Mouse (Mus musculus) CH12.LX (cell line): ENCODE data around the gene Gm20388. TPM values are rescaled to one million over a fixed set of nuclear protein-coding genes. Genes with fewer than 3 reads are reported as not detected.

Experiments used
- DNase-seq: peaks from one replicate; pipeline ENCODE4 v3.0.0-alpha.2; 2013; ENCODE audit errors: extremely low read depth
- H3K27ac ChIP-seq: 2 replicates; pipeline ENCODE4 v1.5.1; 2012; ENCODE audit warnings: low read depth, mild to moderate bottlenecking, control low read depth, moderate library complexity; ENCODE audit not compliant: insufficient read depth
- H3K27me3 ChIP-seq: replicated peaks from 2 replicates; pipeline ENCODE3; 2012; ENCODE audit warnings: inconsistent platforms
- H3K36me3 ChIP-seq, 2 experiments: replicated peaks in 1 of 2; 2 replicates each; pipeline versions ENCODE3 to v1.6.1; 2012; ENCODE audit warnings: inconsistent platforms in 1 of 2, low read length in 1 of 2, mild to moderate bottlenecking in 1 of 2, mixed read lengths in 1 of 2, moderate library complexity in 1 of 2; ENCODE audit not compliant: control insufficient read depth in 1 of 2, insufficient read depth in 1 of 2
- H3K4me1 ChIP-seq, 2 experiments: 2 replicates each; pipeline ENCODE4 v1.6.1; 2012; ENCODE audit warnings: inconsistent platforms in 1 of 2, moderate library complexity in 1 of 2; ENCODE audit not compliant: insufficient read depth in 2 of 2, control insufficient read depth in 1 of 2
- H3K4me2 ChIP-seq: 2 replicates; pipeline ENCODE4 v1.6.1; 2012; ENCODE audit warnings: low read depth, mild to moderate bottlenecking, control low read depth; ENCODE audit not compliant: poor library complexity, insufficient read depth, severe bottlenecking
- H3K4me3 ChIP-seq, 3 experiments: fragments of 150-350 bp in 1 of 3; sonication (generic) in 1 of 3; replicated peaks in 1 of 3; 2 replicates each; pipeline versions ENCODE3 to v1.5.1; 2011 to 2012; ENCODE audit warnings: low read depth in 2 of 3, low read length in 2 of 3, mild to moderate bottlenecking in 2 of 3, moderate library complexity in 2 of 3, control low read depth in 1 of 3, improper control_type of control experiment in 1 of 3, inconsistent platforms in 1 of 3, mixed read lengths in 1 of 3; ENCODE audit not compliant: poor library complexity in 1 of 3
- H3K79me2 ChIP-seq: replicated peaks from 2 replicates; pipeline ENCODE4 v1.6.1; 2012; ENCODE audit warnings: mild to moderate bottlenecking, moderate library complexity; ENCODE audit not compliant: control insufficient read depth, poor library complexity, insufficient read depth, severe bottlenecking; ENCODE audit errors: extremely low read depth
- H3K9ac ChIP-seq: 2 replicates; pipeline ENCODE4 v1.6.1; 2012; ENCODE audit warnings: low read depth, mild to moderate bottlenecking, control low read depth, moderate library complexity; ENCODE audit not compliant: insufficient read depth
- H3K9me3 ChIP-seq: replicated peaks from 2 replicates; pipeline ENCODE3; 2012; ENCODE audit warnings: low read length, inconsistent platforms, mixed read lengths
- CHD1 ChIP-seq: IDR thresholded peaks from 2 replicates; pipeline ENCODE4 v1.6.1; 2012; ENCODE audit warnings: low read depth, low read length, improper control_type of control experiment, inconsistent platforms
- CHD2 ChIP-seq: IDR thresholded peaks from 2 replicates; pipeline ENCODE4 v1.6.1; 2011; ENCODE audit warnings: low read length, improper control_type of control experiment
- CTCF ChIP-seq, 2 experiments: IDR thresholded peaks in 1 of 2; conservative IDR thresholded peaks in 1 of 2; 2 replicates each; pipeline ENCODE4 v1.5.1; 2011 to 2012; ENCODE audit warnings: low read depth in 2 of 2, low read length in 2 of 2, improper control_type of control experiment in 1 of 2, inconsistent platforms in 1 of 2, mild to moderate bottlenecking in 1 of 2, moderate library complexity in 1 of 2
- E2F4 ChIP-seq: IDR thresholded peaks from 2 replicates; pipeline ENCODE4 v1.6.1; 2011; ENCODE audit warnings: low read depth, low read length, improper control_type of control experiment; ENCODE audit not compliant: insufficient replicate concordance
- ELF1 ChIP-seq: IDR thresholded peaks from 2 replicates; pipeline ENCODE4 v1.6.1; 2014; ENCODE audit warnings: low read depth, mild to moderate bottlenecking, inconsistent platforms, low read length, improper control_type of control experiment
- EP300 ChIP-seq: IDR thresholded peaks from 2 replicates; pipeline ENCODE4 v1.6.1; 2011; ENCODE audit warnings: low read length, improper control_type of control experiment
- ETS1 ChIP-seq: conservative IDR thresholded peaks from 2 replicates; pipeline ENCODE4 v1.6.1; 2012; ENCODE audit warnings: low read depth, mild to moderate bottlenecking, inconsistent platforms, low read length, improper control_type of control experiment, moderate library complexity
- IRF4 ChIP-seq: IDR thresholded peaks from 2 replicates; pipeline ENCODE4 v1.6.1; 2014; ENCODE audit warnings: low read depth, mild to moderate bottlenecking, inconsistent platforms, low read length, improper control_type of control experiment
- KAT2A ChIP-seq: IDR thresholded peaks from 2 replicates; pipeline ENCODE4 v1.6.1; 2012; ENCODE audit warnings: low read length, improper control_type of control experiment, inconsistent platforms; ENCODE audit not compliant: insufficient replicate concordance
- MAFK ChIP-seq: IDR thresholded peaks from 2 replicates; pipeline ENCODE4 v1.6.1; 2011; ENCODE audit warnings: low read length, improper control_type of control experiment; ENCODE audit not compliant: insufficient replicate concordance
- MAX ChIP-seq: IDR thresholded peaks from 2 replicates; pipeline ENCODE4 v1.6.1; 2011; ENCODE audit warnings: low read length, improper control_type of control experiment
- MEF2A ChIP-seq: IDR thresholded peaks from 2 replicates; pipeline ENCODE4 v1.6.1; 2014; ENCODE audit warnings: low read depth, mild to moderate bottlenecking, inconsistent platforms, low read length, improper control_type of control experiment, borderline replicate concordance
- MXI1 ChIP-seq: IDR thresholded peaks from 2 replicates; pipeline ENCODE4 v1.6.1; 2011; ENCODE audit warnings: mild to moderate bottlenecking, low read depth, low read length, improper control_type of control experiment
- MYC ChIP-seq: IDR thresholded peaks from 2 replicates; pipeline ENCODE4 v1.6.1; 2011; ENCODE audit warnings: low read depth, mild to moderate bottlenecking, improper control_type of control experiment, low read length
- NRF1 ChIP-seq: IDR thresholded peaks from 2 replicates; pipeline ENCODE4 v1.6.1; 2014; ENCODE audit warnings: low read depth, mild to moderate bottlenecking, inconsistent platforms, low read length, improper control_type of control experiment, moderate library complexity
- PAX5 ChIP-seq: IDR thresholded peaks from 2 replicates; pipeline ENCODE4 v1.6.1; 2012; ENCODE audit warnings: low read length, inconsistent platforms, mixed read lengths
- POLR2A ChIP-seq: IDR thresholded peaks from 2 replicates; pipeline ENCODE4 v1.6.1; 2011; ENCODE audit warnings: low read depth, mild to moderate bottlenecking, improper control_type of control experiment, low read length
- POLR2AphosphoS2 ChIP-seq: IDR thresholded peaks from 2 replicates; pipeline ENCODE4 v1.6.1; 2011; ENCODE audit warnings: low read depth, low read length, improper control_type of control experiment
- RAD21 ChIP-seq: IDR thresholded peaks from 2 replicates; pipeline ENCODE4 v1.6.1; 2011; ENCODE audit warnings: low read depth, mild to moderate bottlenecking, low read length, improper control_type of control experiment, moderate library complexity
- RCOR1 ChIP-seq: conservative IDR thresholded peaks from 2 replicates; pipeline ENCODE4 v1.6.1; 2012; ENCODE audit warnings: low read depth, mild to moderate bottlenecking, inconsistent platforms, low read length, improper control_type of control experiment
- SIN3A ChIP-seq: IDR thresholded peaks from 2 replicates; pipeline ENCODE4 v1.6.1; 2012; ENCODE audit warnings: low read length, improper control_type of control experiment, inconsistent platforms
- SMC3 ChIP-seq: IDR thresholded peaks from 2 replicates; pipeline ENCODE4 v1.6.1; 2011; ENCODE audit warnings: low read depth, low read length, improper control_type of control experiment
- TBP ChIP-seq: conservative IDR thresholded peaks from 2 replicates; pipeline ENCODE4 v1.6.1; 2011; ENCODE audit warnings: low read depth, low read length, improper control_type of control experiment
- TCF12 ChIP-seq: IDR thresholded peaks from 2 replicates; pipeline ENCODE4 v1.6.1; 2014; ENCODE audit warnings: low read depth, mild to moderate bottlenecking, inconsistent platforms, low read length, improper control_type of control experiment
- UBTF ChIP-seq: IDR thresholded peaks from 2 replicates; pipeline ENCODE4 v1.6.1; 2012; ENCODE audit warnings: low read depth, mild to moderate bottlenecking, inconsistent platforms, low read length, improper control_type of control experiment, moderate library complexity
- USF2 ChIP-seq: conservative IDR thresholded peaks from 2 replicates; pipeline ENCODE4 v1.6.1; 2011; ENCODE audit warnings: low read depth, low read length, improper control_type of control experiment
- ZKSCAN1 ChIP-seq: IDR thresholded peaks from 2 replicates; pipeline ENCODE4 v1.6.1; 2012; ENCODE audit warnings: low read depth, inconsistent platforms, low read length, improper control_type of control experiment, borderline replicate concordance
- ZNF384 ChIP-seq: IDR thresholded peaks from 2 replicates; pipeline ENCODE4 v1.6.1; 2012; ENCODE audit warnings: low read depth, low read length, improper control_type of control experiment, inconsistent platforms
- dilution Hi-C: fragments of 300-500 bp; cut with MboI; formaldehyde crosslinking; loops from 2 replicates; pipeline ENCODE4 v1.14.3; 2020; ENCODE audit warnings: low sequenced_read_pairs; ENCODE audit not compliant: extremely low pct_unique_long_range_greater_than_20kb, extremely low pct_ligation_motif_present
- in situ Hi-C: fragments of 300-500 bp; cut with MboI; formaldehyde crosslinking; loops from 3 replicates; pipeline ENCODE4 v1.14.3; 2019; ENCODE audit warnings: low sequenced_read_pairs, low pct_ligation_motif_present, low pct_unique_long_range_greater_than_20kb, mixed read lengths
- polyA plus RNA-seq: library from polyadenylated mRNA; unstranded; fragments of >175 nt; gene quantifications from 2 replicates; pipeline ENCODE4 v1.2.1, GENCODE M21; 2012; ENCODE audit warnings: low read depth; ENCODE audit not compliant: insufficient read length
- total RNA-seq, 2 experiments: library from RNA; depleted of rRNA; stranded (reverse); fragments of 300-350 nt in 1 of 2; fragments of >200 nt in 1 of 2; gene quantifications; 2 replicates each; pipeline ENCODE4 v1.2.3; 2012 to 2014

Gene Gm20388
- total and polyA plus RNA-seq, 3 experiments, result 14.8 to 26.3 (median 22.2) TPM

DNA sequence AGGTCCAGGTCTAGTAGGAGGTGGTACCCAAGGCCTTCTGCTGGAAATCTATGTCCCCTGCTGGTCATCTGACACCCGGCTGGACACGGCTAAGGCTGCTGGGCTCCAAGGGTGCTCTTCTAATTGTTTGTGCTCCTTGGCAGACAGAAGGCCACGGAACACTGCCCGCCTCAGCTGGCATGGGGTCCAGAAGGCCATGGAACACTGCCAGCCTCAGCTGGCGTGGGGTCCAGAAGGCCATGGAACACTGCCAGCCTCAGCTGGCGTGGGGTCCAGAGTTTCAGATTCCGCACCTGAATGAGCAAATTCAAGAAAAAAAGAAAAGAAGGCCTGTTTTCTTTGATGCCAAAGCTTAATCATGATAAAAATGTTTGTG lies 2070.9 kb downstream of the Gm20388 start:
- Histone ChIP-seq H3K79me2 (no peaks in the 10 kb centered on the region), H3K27ac (no peak overlapping the region), H3K4me1 (no peaks in the 10 kb centered on the region), H3K36me3 (peaks cover 62 to 92% of the 10 kb centered on the region in 2 experiments), H3K4me3 (no peak overlapping the region), H3K4me2 (no peak overlapping the region), H3K9ac (no peak overlapping the region), H3K9me3 (no peaks in the 10 kb centered on the region), H3K27me3 (no peaks in the 10 kb centered on the region)
- in situ Hi-C loops, result no loop called here
- DNase-seq, result no peak
- TF ChIP-seq E2F4 (no peak), ELF1 (no peak), RAD21 (no peak), TBP (no peak), IRF4 (no peak), MXI1 (no peak), CTCF (conservative IDR thresholded peaks at IDR 0.05 in 1 of 2, IDR thresholded peaks at IDR 0.05 in 1 of 2; ENCODE audit: low read depth in 2 of 2, low read length in 2 of 2) (no peak), UBTF (no peak), ZKSCAN1 (no peak), MAX (no peak), MYC (no peak), USF2 (no peak), POLR2AphosphoS2 (no peak), PAX5 (no peak), POLR2A (no peak), MAFK (no peak), ETS1 (no peak), SIN3A (no peak), ZNF384 (no peak), TCF12 (no peak)
- dilution Hi-C loops, result no loop called here

DNA sequence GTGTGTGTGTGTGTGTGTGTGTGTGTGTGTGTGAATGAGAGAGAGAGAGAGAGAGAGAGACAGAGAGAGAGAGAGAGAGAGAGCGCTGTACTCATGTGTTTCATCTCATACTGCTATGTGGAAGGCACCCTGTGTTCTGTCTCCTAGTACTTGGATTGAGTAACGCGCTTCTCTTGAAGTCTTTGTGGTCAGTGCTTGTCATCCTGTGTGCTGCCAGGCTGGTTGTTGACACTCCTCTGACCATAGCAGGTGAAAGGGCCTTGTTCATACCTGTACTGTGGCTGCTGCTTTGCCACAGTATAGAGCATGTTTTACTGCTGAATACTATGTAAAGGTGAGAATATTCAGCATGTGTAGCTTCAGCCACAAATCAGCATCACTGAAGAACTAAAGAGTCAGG lies 2075.0 kb downstream of the Gm20388 start:
- Histone ChIP-seq H3K79me2 (no peaks in the 10 kb centered on the region), H3K27me3 (no peaks in the 10 kb centered on the region), H3K9ac (no peak overlapping the region), H3K4me2 (no peak overlapping the region), H3K4me1 (no peaks in the 10 kb centered on the region), H3K36me3 (peaks cover 56 to 93% of the 10 kb centered on the region in 2 experiments), H3K9me3 (no peaks in the 10 kb centered on the region), H3K4me3 (no peak overlapping the region), H3K27ac (no peak overlapping the region)
- dilution Hi-C loops, result no loop called here
- TF ChIP-seq SMC3, result no peak
- TF ChIP-seq NRF1, result no peak
- TF ChIP-seq KAT2A, result no peak
- TF ChIP-seq MXI1, result no peak
- no peak for TF ChIP-seq CTCF (conservative IDR thresholded peaks at IDR 0.05 in 1 of 2, IDR thresholded peaks at IDR 0.05 in 1 of 2; ENCODE audit: low read depth in 2 of 2, low read length in 2 of 2)
- no peak for TF ChIP-seq EP300
- TF ChIP-seq TCF12, result no peak
- no peak for TF ChIP-seq RCOR1
- TF ChIP-seq CHD2, result no peak
- no peak for TF ChIP-seq PAX5
- TF ChIP-seq ZKSCAN1, result no peak
- no peak for TF ChIP-seq POLR2A
- no peak for TF ChIP-seq MEF2A
- TF ChIP-seq CHD1, result no peak
- in situ Hi-C loops, result no loop called here
- DNase-seq, result no peak
